Mouse (Mus musculus) liver, postnatal 0 days (tissue): Measurements from ENCODE around the gene Gm3159.
"Not testable (repeated sequence)": the region's sequence is repeated elsewhere in the genome, so short reads cannot be mapped to it uniquely, and the experiment has no call there.

ENCODE experiments used
- CTCF ChIP-seq: sonication (generic); IDR thresholded peaks from 2 replicates; pipeline ENCODE4 v1.5.1; 2016; ENCODE audit warnings: antibody characterized with exemption, low read depth
- EP300 ChIP-seq: IDR thresholded peaks from 2 replicates; pipeline ENCODE4 v1.6.1; 2016; ENCODE audit warnings: antibody characterized with exemption, low read depth, mild to moderate bottlenecking

- not testable (repeated sequence) for TF ChIP-seq CTCF, EP300
Observed at GRCm38 (mm10) chr14:4377871-4378270, 19.5 kb upstream of the Gm3159 start.
